Mouse (Mus musculus): Measurements from ENCODE around the gene Kif22.

Kif22 gene

GRCm38 (mm10) chr7:126986319-126986718 is 56.0 kb downstream of the Kif22 start:
- DNase-seq (ENCODE audit: low read depth in 1 of 2, low spot score in 2 of 2): no peak

- no peak for DNase-seq (ENCODE audit: low read depth in 1 of 2, low spot score in 2 of 2)
Measured at GRCm38 (mm10) chr7:126984667-126985444, 57.4 kb downstream of the Kif22 start.

DNA sequence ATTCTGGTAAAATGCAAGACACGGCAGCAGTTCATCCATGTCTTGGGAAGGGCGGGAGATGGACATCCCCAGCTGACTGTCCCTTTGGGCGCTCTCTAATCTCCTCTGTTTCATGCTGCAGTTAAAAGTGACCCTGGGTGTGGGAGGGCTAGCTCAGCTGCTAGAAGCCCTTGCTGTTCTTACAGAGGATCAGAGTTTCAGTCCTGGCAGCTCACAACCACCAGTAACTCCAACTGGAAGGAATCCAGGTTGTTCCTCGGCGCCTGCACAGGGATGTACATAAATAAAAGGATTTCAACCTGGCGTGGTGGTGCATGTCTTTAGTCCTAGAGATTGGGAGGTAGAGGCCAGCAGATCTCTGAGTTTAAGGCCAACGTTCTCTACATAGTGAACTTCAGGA is 59.2 kb downstream of the Kif22 start:
- no peak for DNase-seq (ENCODE audit: low read depth in 1 of 2, low spot score in 2 of 2)

DNA sequence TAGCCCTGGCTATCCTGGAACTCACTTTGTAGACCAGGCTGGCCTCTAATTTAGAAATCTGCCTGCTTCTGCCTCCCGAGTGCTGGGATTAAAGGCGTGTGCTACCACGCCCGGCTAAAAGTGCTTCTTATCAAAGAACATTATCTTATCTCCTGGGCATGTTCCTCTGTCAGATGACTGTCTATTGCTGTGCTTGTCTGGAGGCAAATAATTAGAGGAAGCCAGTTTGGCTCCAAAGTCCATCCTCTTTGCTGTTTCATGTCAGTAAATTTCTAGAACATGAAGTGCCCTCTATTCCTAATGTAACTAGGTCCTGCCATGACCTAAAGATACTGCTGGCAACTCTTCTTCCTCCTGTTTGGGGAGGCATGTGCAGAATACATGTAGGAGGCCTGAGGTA is 60.2 kb downstream of the Kif22 start:
- no peak for DNase-seq (ENCODE audit: low read depth in 1 of 2, low spot score in 2 of 2)

DNA sequence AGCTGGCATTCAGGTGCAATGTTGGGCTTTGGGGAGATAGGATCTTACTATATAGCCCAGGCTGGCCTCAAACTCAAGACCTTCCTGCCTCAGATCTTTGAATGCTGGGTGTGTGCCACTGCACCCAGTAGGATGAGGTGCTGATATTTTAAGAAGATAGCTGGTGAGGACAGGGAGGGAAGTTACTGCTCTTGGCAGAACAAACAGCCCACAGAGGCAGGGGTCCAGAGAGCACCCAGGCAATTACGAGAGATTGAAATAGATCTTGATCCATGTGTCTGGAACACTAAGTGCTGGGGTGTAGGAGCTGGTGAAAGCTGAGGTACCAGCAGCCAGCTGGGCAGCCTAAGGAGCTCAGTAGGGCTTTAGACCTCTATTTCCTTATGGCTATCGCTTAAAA is 60.7 kb downstream of the Kif22 start:
- DNase-seq (ENCODE audit: low read depth in 1 of 2, low spot score in 2 of 2): no peak

DNA sequence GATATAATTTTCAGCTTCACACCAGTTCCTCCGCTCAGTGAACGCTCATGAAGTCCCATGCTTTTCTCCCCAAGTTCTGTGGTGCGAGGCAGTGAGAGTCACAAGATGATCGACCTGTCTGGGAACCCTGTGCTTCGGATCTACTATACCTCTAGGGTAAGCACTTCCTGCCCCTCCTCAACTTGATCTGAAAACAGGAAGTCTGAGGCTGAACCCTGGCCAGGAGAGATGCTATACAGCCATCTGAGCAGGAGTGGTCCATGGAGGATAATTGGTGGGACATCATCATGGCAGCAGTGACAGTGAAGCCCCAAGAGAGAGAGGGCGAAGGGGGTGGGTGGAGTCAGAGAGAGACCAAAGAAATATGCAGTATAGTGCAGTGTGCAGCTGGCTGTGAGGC is 63.4 kb downstream of the Kif22 start:
- DNase-seq (ENCODE audit: low read depth in 1 of 2, low spot score in 2 of 2): no peak

Data from monocyte, adult 2 months (primary cell).